Mouse (Mus musculus) liver, embryonic 16.5 days (tissue): ENCODE data around the gene Cyb5d1. TPM values are rescaled to one million over a fixed set of nuclear protein-coding genes. Genes with fewer than 3 reads are reported as not detected.
A peak's percentile ranks its signal among the peaks of the same experiment; 100 is the strongest.

ENCODE experiments used
- ATAC-seq: fragments of 200-750 bp; cut with Nextera tagmentation; 2 replicates; pipeline ENCODE4 v1.8.0; 2017; ENCODE audit warnings: low read depth, mild to moderate bottlenecking, moderate number of reproducible peaks, moderate library complexity
- H3K27ac ChIP-seq: fragments of 300-500 bp; sonication (generic); 2 replicates; pipeline ENCODE4 v1.5.1; 2014; ENCODE audit warnings: mild to moderate bottlenecking, low read length
- H3K27me3 ChIP-seq: fragments of 300-500 bp; sonication (generic); 2 replicates; pipeline ENCODE4 v1.6.1; 2014; ENCODE audit warnings: low read depth, low read length, mixed read lengths; ENCODE audit not compliant: control insufficient read depth, insufficient read depth
- H3K36me3 ChIP-seq: fragments of 300-500 bp; sonication (generic); 2 replicates; pipeline ENCODE4 v1.6.1; 2014; ENCODE audit warnings: mild to moderate bottlenecking; ENCODE audit not compliant: control insufficient read depth, insufficient read depth
- H3K4me1 ChIP-seq: fragments of 300-500 bp; sonication (generic); 2 replicates; pipeline ENCODE4 v1.6.1; 2014; ENCODE audit warnings: low read depth, low read length, mixed read lengths; ENCODE audit not compliant: control insufficient read depth
- H3K4me2 ChIP-seq: fragments of 300-500 bp; sonication (generic); 2 replicates; pipeline ENCODE4 v1.6.1; 2014; ENCODE audit warnings: low read depth, low read length, mixed read lengths
- H3K4me3 ChIP-seq: fragments of 300-500 bp; sonication (generic); 2 replicates; pipeline ENCODE4 v1.5.1; 2014; ENCODE audit warnings: low read depth, mild to moderate bottlenecking, low read length
- H3K9ac ChIP-seq: fragments of 300-500 bp; sonication (generic); 2 replicates; pipeline ENCODE4 v1.6.1; 2014; ENCODE audit warnings: low read depth, low read length
- H3K9me3 ChIP-seq: fragments of 300-500 bp; sonication (generic); replicated peaks from 2 replicates; pipeline ENCODE4 v1.6.1; 2016; ENCODE audit warnings: low read length; ENCODE audit not compliant: control insufficient read depth
- WGBS: fragments of 180-500 bp; shearing (Covaris S2); extraction: QIAGEN DNeasy Blood & Tissue Kit; methylation state at CpG from one replicate; pipeline ENCODE4 v1.1.7; 2014; ENCODE audit not compliant: insufficient replicate concordance; 5-methylcytosine and 5-hydroxymethylcytosine counted together
- polyA plus RNA-seq: library from polyadenylated mRNA; unstranded; fragments of >200 nt; fragmentation: Nextera tagmentation; extraction: Ambion mirVana; gene quantifications from 2 replicates; pipeline ENCODE4 v1.2.1, GENCODE M21; 2015

Gene Cyb5d1
- polyA plus RNA-seq, 1 experiment from 2014 or later = 9.9 TPM

DNA sequence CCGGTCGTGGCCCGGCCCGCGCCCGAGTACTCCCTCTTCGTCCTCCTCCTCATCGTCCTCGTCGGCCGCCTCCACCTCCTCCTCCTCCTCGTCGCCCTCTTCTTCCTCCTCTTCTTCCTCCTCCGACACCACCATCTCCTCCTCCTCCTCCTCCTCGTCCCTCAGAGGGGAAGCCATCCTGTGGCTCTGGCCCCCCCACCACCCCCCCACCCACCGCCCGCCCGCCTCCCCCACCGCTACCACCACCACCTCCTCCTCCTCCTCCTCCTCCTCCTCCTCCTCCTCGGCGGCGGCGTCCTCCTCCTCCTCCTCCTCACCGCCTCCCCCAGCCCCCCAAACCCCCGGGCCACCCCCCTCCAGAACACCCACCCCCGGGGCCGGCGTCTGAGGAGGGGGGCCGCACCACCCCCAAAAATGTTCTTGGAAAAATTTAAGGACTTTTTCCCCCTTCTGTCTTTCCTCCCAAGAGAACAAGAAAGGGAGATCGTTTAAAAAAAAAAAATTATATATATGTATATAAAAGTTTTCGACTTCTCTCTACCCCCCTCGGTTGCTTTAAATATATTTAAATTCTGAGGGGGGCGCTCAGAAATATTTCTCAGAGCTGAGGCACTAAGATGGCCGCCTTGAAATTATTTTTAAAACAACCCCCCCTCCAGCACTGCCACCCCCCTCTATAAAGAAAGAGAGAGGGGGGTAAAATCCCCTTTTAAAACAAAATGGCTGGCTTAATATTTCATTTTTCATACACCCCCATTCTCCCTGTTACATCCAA, 26.0 kb downstream of the Cyb5d1 start, which contains the start of gene Chd3:
Gene Chd3, minus strand, starts transcription at position 192 of the 775 bp plus-strand sequence.
- H3K36me3 ChIP-seq = no peaks in the 10 kb centered on the region
- WGBS = 2% methylated on average over 23 of the region's 34 CpGs
- H3K4me2 ChIP-seq = peak within 1 kb of the TSS; percentile 89
- peaks cover 50% of the 10 kb centered on the region for H3K27me3 ChIP-seq
- H3K9ac ChIP-seq = peak within 1 kb of the TSS; percentile 78
- ATAC-seq = no peak
- H3K4me1 ChIP-seq = peaks cover 69% of the 10 kb centered on the region
- no peaks in the 10 kb centered on the region for H3K9me3 ChIP-seq
- H3K4me3 ChIP-seq = peak within 1 kb of the TSS; percentile 73
- H3K27ac ChIP-seq = peak within 1 kb of the TSS; percentile 76

DNA sequence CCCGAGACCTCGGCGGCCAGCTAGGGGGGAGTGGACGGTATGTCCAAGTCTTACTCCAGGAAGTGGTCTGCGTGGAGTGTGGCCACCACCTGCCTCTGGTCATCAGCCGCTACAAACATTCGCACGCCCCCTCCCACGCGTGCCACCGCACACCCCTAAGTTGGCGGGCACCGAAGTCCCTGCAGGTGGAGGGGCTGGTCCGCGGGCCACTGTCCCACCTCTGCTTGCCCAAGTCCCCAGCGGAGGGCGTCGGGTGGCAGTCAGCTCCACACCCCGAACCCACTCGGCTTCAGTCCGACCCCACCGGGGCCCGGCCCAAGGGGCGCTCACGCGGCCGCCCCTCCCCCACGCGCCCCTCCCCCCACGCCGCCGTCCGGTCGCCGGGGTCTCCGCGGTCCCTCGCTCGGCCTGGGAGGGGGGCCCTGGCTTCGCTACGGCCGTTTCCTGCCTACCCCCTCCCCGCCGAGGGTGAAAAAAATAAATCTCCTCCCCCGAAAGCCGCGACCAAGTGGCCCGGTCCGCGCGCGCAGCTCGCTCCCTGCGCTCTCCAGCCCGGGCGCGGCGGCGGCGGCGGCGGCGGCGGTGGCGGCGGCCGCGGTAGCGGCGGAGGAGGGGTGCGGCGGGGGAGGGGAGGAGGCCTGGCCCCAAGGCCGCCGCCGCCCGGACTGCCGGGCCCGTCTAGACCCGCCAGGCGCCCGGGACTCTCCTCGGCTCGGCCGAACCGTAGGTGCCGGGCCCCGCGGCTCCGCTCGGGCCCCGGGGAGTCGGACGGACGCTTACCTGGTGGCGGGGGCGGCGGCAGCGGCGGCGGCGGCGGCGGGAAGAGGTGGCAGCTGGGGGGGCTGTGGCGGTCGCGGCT, 26.8 kb downstream of the Cyb5d1 start:
- H3K9ac ChIP-seq = peak overlapping the region; percentile 78
- H3K4me1 ChIP-seq = peaks cover 61% of the 10 kb centered on the region
- ATAC-seq = peak; percentile 7; the same call in 1 of the 2 replicates
- peak overlapping the region; percentile 89 for H3K4me2 ChIP-seq
- WGBS = under 1% methylated on average over 59 of the region's 106 CpGs
- H3K27me3 ChIP-seq = peaks cover 50% of the 10 kb centered on the region
- H3K4me3 ChIP-seq = peak overlapping the region; percentile 73
- H3K27ac ChIP-seq = peak overlapping the region; percentile 76
- no peaks in the 10 kb centered on the region for H3K9me3 ChIP-seq
- H3K36me3 ChIP-seq = no peaks in the 10 kb centered on the region

DNA sequence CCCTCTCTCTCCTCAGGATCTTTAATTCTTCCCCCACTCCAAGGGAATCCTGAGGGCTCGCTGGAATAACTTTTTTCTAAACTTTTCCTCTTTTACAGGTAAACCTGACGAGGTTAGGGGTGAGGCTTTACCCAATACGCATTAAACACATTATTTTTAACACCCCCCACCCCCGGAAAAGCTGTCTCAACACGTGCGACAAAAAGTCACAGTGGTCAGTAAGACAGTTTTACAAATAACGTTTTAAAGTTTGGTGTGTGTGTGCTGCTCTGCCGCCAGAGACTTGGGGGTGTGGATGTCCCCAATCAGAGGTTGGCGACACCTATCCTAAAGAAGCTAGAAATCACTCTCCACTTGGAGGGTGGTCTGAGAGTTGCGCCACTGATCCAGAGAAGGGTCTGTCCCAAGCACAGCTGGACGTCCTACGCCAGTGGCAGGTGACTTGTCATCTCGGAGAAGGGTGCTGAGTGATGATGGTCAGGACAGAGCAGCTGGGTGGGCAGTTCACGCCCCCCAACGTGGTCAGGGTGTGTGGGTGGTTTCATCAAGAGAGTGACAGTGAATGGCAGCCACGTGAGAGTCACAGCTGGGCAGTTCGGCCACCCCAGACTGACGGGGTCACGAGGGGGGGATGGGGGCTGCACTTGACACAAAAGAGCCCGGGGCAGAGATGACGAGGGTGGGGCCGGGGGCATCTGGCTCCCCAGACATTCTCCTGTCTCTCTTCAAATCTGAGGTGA, 27.6 kb downstream of the Cyb5d1 start:
- peak overlapping the region; percentile 76 for H3K27ac ChIP-seq
- no peaks in the 10 kb centered on the region for H3K9me3 ChIP-seq
- H3K4me2 ChIP-seq = peak overlapping the region; percentile 89
- peak overlapping the region; percentile 78 for H3K9ac ChIP-seq
- WGBS = 2% methylated on average over 22 of the region's 22 CpGs
- peak overlapping the region; percentile 73 for H3K4me3 ChIP-seq
- ATAC-seq = peak; percentile 15; the same call in 1 of the 2 replicates
- peaks cover 50% of the 10 kb centered on the region for H3K27me3 ChIP-seq
- H3K4me1 ChIP-seq = peaks cover 53% of the 10 kb centered on the region
- no peaks in the 10 kb centered on the region for H3K36me3 ChIP-seq

DNA sequence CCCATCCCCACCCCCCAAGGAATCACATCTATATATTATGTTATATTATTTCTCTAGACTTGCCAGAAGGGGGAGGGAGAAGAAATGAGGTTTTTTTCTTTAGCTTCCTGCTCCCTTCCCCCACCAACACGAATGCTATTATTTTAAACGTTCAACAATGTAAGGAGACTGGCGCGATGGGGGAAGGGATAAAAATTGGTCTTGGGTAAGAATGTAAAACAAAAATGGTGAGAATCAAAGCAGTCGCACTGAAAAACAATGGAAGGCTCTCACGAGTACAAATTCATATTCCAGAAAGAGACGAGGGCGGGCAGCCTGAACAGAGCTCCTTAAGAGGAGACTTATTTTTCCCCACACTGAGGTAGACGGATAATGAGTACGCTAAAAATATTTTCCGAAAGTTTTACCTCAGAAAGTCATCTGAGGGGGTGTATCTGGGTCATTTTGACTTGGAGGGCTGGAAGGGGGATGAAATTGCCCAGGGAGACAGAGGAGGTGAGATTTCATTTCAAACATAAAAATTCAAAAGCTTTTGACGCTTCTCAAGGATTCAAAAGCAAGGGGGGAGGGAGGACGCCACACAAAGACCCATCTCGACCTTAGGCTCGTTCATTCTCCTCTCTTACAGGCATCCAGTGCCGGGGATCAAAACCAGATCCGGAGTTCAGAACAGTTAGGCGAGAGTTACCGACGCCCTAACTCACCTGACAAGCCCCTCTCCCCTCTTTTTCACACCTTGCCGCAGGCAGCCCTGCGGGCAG, 28.4 kb downstream of the Cyb5d1 start:
- H3K27me3 ChIP-seq = peaks cover 50% of the 10 kb centered on the region
- peak overlapping the region; percentile 38 for H3K9ac ChIP-seq
- H3K36me3 ChIP-seq = no peaks in the 10 kb centered on the region
- peaks cover 45% of the 10 kb centered on the region for H3K4me1 ChIP-seq
- 1% methylated on average over 22 of the region's 22 CpGs for WGBS
- H3K4me3 ChIP-seq = peak overlapping the region; percentile 73
- H3K9me3 ChIP-seq = no peaks in the 10 kb centered on the region
- peak overlapping the region; percentile 89 for H3K4me2 ChIP-seq
- no peak for ATAC-seq
- peak overlapping the region; percentile 76 for H3K27ac ChIP-seq

DNA sequence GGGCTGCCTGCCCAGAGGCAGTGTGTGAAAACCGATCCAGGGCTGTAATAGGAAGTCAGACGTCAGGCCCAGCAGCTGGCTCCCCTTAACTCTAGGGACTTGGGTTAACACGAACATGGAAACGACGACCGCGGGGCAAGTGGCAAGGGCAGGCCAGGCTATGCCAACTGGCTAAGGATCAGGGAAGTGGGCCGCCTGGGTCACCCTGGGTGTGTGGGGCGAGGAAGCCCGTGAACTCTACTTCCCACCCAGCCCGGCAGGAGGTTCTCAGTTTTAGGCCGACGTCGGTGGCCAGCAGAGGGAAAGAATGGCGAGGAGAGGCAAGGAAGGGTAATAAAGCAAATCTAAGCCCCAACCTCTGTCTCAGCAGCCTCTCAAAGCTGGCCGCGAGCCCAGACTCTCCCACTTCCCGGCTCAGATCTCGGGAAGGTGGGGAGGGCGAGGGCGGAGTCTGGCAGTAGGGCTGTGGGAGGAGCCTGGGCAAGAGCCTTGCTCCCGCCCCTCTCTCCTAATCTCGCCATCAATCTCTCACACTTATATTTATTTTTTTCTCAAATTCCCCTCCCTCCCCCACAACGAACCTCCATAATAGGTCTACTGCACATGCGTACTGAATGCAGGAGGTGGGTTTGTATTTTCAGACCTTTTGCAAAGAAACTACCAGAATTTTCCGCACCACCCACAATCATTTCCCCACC, 29.1 kb downstream of the Cyb5d1 start:
- H3K4me3 ChIP-seq = peak overlapping the region; percentile 73
- peaks cover 38% of the 10 kb centered on the region for H3K4me1 ChIP-seq
- peaks cover 45% of the 10 kb centered on the region for H3K27me3 ChIP-seq
- no peaks in the 10 kb centered on the region for H3K36me3 ChIP-seq
- no peaks in the 10 kb centered on the region for H3K9me3 ChIP-seq
- H3K27ac ChIP-seq = peak overlapping the region; percentile 58
- ATAC-seq = peak; percentile 67
- H3K4me2 ChIP-seq = peak overlapping the region; percentile 89
- under 1% methylated on average over 26 of the region's 26 CpGs for WGBS
- H3K9ac ChIP-seq = peak overlapping the region; percentile 53

DNA sequence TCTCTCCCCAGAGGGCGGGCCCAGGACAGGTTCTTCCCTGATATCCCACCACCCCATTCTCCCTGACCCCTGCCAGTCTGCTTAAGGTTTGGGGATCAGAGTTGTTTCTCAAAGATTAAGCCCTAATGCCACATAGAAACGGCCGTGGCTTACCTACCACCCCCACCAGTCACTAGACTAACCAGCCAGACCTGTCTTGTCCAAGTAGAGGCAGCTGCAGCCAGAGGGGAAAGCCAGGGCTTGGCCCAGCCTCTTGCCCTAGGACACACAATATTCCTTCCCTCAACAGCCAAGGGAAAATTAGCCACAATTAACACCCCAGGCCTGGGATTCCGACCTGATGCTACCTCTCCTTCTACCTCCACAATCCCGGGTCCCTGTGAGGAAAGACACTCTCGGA, 29.7 kb downstream of the Cyb5d1 start:
- Histone ChIP-seq H3K4me1 (peaks cover 32% of the 10 kb centered on the region), H3K4me3 (no peak overlapping the region; the same call in 1 of the 2 replicates), H3K4me2 (peak overlapping the region; percentile 89), H3K9me3 (no peaks in the 10 kb centered on the region), H3K9ac (peak overlapping the region; percentile 53; the same call in 1 of the 2 replicates), H3K27me3 (peaks cover 43% of the 10 kb centered on the region), H3K36me3 (no peaks in the 10 kb centered on the region), H3K27ac (peak overlapping the region; percentile 58)
- WGBS = 44% methylated on average over 6 of the region's 6 CpGs
- no peak for ATAC-seq

DNA sequence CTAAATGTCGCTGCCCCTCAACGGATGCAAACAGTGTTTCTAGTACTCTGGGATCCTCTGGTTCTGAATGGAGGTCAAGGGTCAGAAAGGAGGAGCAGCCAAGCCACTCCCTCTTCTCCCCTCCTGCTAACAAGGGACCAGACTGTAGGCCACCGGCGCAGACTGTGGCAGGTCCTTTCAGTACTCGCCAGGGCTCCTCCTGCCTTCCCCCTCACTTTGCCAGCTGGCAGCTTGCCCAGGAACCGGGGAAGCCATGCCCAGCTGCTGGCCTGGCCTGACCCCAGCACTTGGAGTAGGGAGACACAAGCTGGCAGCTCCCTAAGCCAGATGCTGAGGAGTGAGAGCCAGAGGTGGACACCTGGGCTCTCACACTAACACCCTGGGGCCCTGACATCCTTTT, 30.5 kb downstream of the Cyb5d1 start:
- no peak overlapping the region for H3K9ac ChIP-seq
- peak; percentile 63 for ATAC-seq
- WGBS = 25% methylated on average over 6 of the region's 6 CpGs
- no peaks in the 10 kb centered on the region for H3K9me3 ChIP-seq
- H3K4me2 ChIP-seq = peak overlapping the region; percentile 10; the same call in 1 of the 2 replicates
- peaks cover 39% of the 10 kb centered on the region for H3K27me3 ChIP-seq
- peaks cover 30% of the 10 kb centered on the region for H3K4me1 ChIP-seq
- no peaks in the 10 kb centered on the region for H3K36me3 ChIP-seq
- peak overlapping the region; percentile 59 for H3K27ac ChIP-seq
- H3K4me3 ChIP-seq = peak overlapping the region; percentile 14
